Mouse (Mus musculus) erythroblast, embryonic 14.5 days (primary cell): ENCODE results near the gene Taf8.

ENCODE experiments used
- GATA1 ChIP-seq: IDR thresholded peaks from 2 replicates; pipeline ENCODE4 v1.6.1; 2012; ENCODE audit warnings: low read length, inconsistent platforms, mixed read lengths
- TAL1 ChIP-seq: IDR thresholded peaks from 3 replicates; pipeline ENCODE4 v1.6.1; 2012; ENCODE audit warnings: low read length, inconsistent platforms, mixed read lengths

- TF ChIP-seq GATA1: no peak
- no peak for TF ChIP-seq TAL1
These were observed 47.4 kb downstream of the Taf8 start for GRCm38 (mm10) chr17:47454675-47455074.
